Mouse (Mus musculus) hindlimb bud, embryonic 11.5 days (tissue): ENCODE data around the gene Idnk.

Source experiments
- DNase-seq: peaks from one replicate; pipeline ENCODE4 v3.0.0-alpha.2; 2012; ENCODE audit warnings: low read depth, low spot score; ENCODE audit errors: extremely low spot score

Gene Idnk

GRCm38 (mm10) chr13:58157447-58158098 is at the start of gene Idnk:
TSS of gene Idnk (plus strand) at chr13:58157649.
- DNase-seq = peak; percentile 44

- no peak for DNase-seq
These were observed 46.1 kb upstream of the Idnk start for GRCm38 (mm10) chr13:58111306-58111705.

- DNase-seq = no peak
These were observed 45.3 kb upstream of the Idnk start for GRCm38 (mm10) chr13:58112191-58112590.

GRCm38 (mm10) chr13:58112601-58113041 is 44.8 kb upstream of the Idnk start:
- no peak for DNase-seq

- no peak for DNase-seq
These were observed 44.2 kb upstream of the Idnk start, which contains the start of gene Klhl3 for GRCm38 (mm10) chr13:58113061-58113900. TSS of gene Klhl3 (minus strand) at chr13:58113592.

- DNase-seq = no peak
These were observed 42.2 kb upstream of the Idnk start for GRCm38 (mm10) chr13:58115227-58115626.

GRCm38 (mm10) chr13:58116801-58117200 is 40.6 kb upstream of the Idnk start:
- DNase-seq = no peak

GRCm38 (mm10) chr13:58117318-58118017 is 40.0 kb upstream of the Idnk start:
- DNase-seq = no peak

GRCm38 (mm10) chr13:58122786-58123297 is 34.6 kb upstream of the Idnk start:
- no peak for DNase-seq

GRCm38 (mm10) chr13:58123381-58123780 is 34.1 kb upstream of the Idnk start:
- no peak for DNase-seq

GRCm38 (mm10) chr13:58124278-58124677 is 33.2 kb upstream of the Idnk start:
- DNase-seq = no peak

- no peak for DNase-seq
These were observed 32.5 kb upstream of the Idnk start for GRCm38 (mm10) chr13:58124989-58125388.

- DNase-seq = no peak
These were observed 31.3 kb upstream of the Idnk start for GRCm38 (mm10) chr13:58126126-58126525.

- no peak for DNase-seq
These were observed 30.3 kb upstream of the Idnk start for GRCm38 (mm10) chr13:58126862-58127765.

GRCm38 (mm10) chr13:58127766-58128361 is 29.6 kb upstream of the Idnk start:
- DNase-seq = no peak

- no peak for DNase-seq
These were observed 29.1 kb upstream of the Idnk start, which contains the start of gene Hnrnpa0 for GRCm38 (mm10) chr13:58128396-58128767. TSS of gene Hnrnpa0 (minus strand) at chr13:58128556.

- DNase-seq = no peak
These were observed 28.4 kb upstream of the Idnk start for GRCm38 (mm10) chr13:58128768-58129671.

- no peak for DNase-seq
These were observed 27.7 kb upstream of the Idnk start for GRCm38 (mm10) chr13:58129687-58130246.

- DNase-seq = no peak
These were observed 25.8 kb upstream of the Idnk start for GRCm38 (mm10) chr13:58131692-58132091.
